Mouse (Mus musculus) gastrocnemius, postnatal 4 days (tissue): Measurements from ENCODE around the gene Sox4. TPM values are rescaled to one million over a fixed set of nuclear protein-coding genes. Genes with fewer than 3 reads are reported as not detected.

Experiments used
- DNase-seq, 2 experiments: peaks; one replicate each; pipeline ENCODE4 v3.0.0; 2021 to 2022; ENCODE audit warnings: low spot score in 2 of 2, mixed read lengths in 2 of 2
- total RNA-seq, 2 experiments: library from RNA; stranded (reverse); gene quantifications; 2 replicates each; pipeline ENCODE4 v1.2.3; 2021

Sox4 gene
- total RNA-seq, 2 experiments from 2014 or later = 51.8 to 52.8 TPM

DNA sequence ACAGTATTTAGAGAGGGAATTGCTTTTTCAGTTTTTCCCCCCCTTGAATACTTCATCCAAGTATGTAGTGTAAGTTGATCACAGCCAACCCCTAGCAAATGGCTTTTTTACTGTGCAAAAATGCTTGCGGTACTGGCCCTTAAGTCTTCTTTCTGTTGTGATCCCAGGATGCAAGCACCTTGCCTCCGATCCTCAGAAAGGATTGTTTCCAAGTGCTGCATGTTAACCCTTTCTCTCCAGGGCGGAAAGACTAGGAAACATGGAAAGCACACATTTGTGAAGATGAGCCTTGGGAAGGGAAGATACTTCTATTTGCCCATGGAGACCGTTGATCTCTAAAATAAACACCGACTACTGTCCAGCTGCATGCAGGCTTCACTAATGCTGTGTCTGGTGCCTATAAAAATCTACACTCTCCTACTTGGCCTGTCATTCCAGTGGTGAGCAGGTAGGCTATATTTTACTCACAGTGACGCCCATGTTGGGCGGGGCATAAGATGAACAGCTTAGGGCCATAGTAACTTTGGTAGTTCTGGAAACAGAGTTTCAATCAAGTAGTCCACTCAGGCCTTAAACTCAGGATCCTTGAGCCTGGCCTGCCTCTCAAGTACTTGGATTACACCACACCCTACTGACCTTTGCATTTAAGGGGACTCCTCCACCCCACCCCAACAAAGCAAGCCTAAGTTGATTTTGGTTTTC is 5.6 kb downstream of the Sox4 start:
- DNase-seq = no peak

DNA sequence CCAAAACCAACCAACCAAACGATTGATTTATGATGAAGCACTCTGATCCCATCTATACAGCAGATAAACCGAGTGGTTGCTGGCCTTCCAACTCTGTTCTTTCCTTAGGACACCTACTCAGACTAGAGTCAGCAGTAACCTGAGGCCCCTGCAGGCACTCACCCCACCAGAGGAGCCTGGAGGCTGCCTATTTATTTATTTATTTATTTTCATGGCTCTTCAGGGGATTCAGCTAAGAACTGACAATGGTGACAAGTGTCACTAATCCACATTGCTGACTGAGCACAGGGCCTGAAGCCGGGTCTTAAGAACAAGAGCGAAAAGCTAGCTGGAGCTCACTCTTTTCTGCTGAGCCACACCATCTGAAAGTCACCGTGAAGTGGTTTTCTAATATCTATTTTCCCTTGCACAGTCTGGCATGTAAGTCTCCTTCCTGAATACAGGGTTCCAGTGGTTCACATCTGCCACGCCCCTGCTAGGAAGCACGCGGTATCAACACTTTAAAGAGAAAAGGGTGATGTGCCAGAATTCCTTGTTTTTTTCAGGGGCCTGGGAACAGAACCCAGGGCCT is 6.9 kb downstream of the Sox4 start:
- DNase-seq = no peak

DNA sequence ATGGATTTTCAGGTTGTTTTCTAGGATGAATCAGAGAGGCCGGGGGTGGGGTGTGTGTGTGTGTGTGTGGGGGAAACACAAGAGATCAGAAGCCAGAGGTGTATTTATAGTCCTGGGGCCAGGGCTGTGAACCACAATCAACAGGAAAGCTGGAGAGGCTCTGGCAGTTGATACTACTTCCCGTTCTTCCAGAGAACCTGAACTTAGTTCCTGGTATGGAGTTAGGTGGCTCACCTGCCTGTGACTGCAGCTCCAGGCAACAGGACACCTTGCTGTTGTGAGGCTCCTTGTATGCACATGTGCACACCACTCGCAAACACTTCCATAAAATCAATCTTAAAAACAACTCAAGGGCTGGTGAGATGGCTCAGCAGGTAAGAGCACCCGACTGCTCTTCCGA is 7.8 kb downstream of the Sox4 start:
- DNase-seq = no peak

DNA sequence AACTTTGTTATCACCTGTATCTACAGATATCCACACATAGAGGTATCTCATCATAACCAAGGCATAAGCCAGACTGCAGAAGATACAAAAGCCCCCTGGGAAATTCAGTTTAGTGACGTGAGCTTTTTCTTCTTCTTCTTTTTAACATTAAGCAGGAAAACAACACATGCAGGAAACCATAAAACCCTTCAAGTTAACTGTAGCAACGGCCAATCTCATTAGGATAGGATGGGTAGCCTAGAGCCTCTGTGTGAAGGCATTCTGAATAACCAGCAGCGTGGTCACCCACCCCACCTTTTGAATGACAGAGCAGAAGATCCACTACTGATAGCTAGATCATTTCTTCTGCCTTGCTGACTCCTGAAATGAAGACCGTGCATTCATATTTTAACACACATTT is 10.6 kb downstream of the Sox4 start:
- DNase-seq = no peak

DNA sequence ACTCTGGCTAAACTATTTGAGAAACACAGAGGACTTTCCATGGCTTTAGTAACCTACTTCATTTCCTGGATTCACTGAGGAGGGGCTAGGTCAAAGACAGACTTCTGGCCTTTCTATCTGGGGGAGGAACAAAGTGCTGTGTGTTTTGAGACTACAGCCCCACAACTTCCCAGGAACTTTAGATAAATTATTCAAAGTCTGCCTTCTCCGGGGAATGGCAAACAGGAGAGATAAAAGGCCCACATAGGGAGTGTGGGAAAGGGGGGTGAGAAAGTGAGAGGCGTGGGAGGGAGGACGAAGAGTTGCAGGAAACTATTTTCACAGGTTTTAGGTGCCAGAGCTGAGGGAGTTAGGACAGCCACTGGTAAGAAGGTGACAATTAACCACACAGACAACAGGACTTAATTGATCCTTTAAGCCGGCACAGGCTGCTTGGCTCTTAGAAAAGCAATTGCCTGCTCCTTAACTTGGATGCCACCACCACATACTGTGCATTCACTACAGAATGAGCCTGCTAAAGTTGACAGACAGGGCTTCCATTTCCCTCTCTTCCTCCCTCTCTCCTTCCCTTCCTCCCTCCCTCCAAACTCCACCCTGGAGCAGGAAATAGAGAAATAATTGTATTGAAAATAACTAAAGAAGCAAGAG is 11.4 kb downstream of the Sox4 start:
- DNase-seq = no peak

DNA sequence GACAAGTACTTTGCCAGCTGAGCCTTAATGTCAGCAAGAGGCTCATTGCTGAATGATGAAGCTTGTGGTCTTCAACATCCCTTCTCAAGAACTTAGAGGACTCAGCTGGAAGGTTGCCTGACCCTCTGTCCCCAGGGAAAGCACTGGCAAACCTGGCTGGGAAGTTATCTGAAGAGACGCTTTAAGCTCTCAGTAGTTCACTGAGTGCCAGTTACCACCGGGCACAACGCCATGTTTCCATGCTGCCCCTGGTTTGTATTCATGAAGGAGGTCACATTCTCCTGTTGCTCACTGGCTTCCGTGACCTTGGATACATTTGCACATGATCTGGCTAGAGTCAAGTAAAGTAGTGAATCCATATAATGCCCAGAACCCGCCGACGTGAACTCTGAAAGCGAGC is 20.1 kb downstream of the Sox4 start:
- peak in 1 of 2 experiments; percentile 51 for DNase-seq

DNA sequence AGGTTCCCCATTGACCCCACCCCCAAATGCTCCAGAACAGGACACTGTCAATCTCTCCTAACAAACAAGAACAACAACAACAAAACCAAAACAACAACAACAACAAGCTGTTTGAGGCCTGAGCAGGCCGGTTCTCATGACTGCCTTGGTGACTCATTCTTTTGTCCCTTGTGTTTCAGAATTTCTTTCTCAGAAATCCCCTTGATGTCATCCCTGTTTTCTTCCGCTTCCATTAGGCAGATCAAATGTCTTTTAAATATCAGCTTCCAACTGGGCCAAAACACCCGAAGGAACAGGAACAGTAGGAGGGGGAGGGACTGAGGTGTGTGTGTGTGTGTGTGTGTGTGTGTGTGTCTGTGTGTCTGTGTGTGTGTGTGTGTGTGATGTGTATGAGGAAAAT is 21.7 kb downstream of the Sox4 start:
- DNase-seq = no peak

DNA sequence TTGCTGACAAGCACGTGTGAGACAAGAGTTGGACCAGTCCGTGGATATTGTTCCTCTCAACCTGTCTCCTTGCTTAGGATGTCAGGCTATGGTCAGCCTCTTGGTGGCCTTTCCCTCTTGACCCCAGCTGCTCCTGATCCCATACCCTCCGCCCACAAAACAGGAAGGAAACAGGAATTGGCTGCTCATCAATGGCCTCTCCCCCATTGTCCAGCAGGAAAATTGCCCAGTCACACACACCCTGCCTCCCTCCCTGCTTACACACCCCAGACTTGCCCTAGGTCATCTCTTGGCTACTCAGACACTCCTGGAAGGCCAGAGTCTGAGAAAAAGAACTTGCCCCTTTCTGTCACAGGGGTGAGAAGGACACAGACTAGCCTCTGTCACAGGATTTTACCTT is 22.2 kb downstream of the Sox4 start:
- DNase-seq = no peak

DNA sequence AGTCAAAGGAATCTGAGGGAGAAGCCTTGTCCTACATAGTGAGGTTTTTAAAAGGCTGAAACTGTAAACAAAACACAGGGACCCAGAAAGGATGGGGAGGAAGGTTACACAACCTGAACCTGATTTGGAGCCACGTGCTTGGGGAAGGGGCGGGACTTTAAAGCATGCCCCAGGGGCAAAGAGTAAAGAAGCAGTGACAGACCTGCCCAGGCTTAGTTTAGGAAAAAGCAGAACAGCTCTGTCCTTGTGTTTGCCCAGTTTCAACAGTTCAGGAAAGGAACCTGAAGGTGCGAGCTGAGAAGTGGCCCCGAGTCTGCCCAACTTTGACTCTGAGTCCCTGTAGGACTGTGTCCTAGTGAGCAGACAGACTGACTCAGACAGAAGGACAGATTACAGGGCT is 23.1 kb downstream of the Sox4 start:
- DNase-seq = no peak

DNA sequence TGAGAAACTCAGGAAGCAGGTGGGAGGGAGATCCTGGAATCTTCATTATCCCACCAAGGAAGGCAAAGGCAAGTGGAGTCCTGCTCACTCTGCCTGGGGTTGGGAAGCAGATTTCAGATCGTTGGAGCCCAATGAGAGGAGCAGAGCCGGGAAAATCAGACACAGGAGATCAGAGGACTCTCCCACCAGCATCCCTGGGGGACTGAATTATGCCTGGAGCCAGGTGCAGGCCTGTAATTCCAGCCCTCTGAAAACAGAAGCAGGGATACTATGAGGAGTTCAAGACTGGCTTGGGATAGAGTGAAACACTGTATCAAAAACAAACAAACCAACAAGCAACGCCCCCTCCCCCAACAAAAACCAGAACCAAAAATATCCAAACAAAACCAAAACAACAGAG is 23.6 kb downstream of the Sox4 start:
- no peak for DNase-seq

DNA sequence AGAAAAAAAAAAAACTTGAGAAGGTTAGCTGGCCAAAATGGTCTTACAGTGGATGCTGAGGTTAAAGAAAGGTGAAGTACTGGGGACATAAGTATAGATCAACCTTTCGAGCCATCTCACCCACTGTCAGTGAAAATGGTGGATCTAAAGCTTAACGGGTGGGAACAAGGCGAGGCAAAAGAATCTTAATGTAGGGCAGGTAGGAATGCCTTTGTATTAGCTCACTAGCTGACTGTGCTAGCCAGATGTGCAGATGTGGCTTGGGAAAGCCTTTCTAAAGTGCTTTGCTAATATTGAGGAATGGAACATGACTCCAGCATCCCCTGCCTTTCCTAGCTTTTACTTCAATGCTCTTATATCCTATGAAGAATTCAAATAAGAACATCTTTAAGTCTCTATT is 30.4 kb downstream of the Sox4 start:
- no peak for DNase-seq

DNA sequence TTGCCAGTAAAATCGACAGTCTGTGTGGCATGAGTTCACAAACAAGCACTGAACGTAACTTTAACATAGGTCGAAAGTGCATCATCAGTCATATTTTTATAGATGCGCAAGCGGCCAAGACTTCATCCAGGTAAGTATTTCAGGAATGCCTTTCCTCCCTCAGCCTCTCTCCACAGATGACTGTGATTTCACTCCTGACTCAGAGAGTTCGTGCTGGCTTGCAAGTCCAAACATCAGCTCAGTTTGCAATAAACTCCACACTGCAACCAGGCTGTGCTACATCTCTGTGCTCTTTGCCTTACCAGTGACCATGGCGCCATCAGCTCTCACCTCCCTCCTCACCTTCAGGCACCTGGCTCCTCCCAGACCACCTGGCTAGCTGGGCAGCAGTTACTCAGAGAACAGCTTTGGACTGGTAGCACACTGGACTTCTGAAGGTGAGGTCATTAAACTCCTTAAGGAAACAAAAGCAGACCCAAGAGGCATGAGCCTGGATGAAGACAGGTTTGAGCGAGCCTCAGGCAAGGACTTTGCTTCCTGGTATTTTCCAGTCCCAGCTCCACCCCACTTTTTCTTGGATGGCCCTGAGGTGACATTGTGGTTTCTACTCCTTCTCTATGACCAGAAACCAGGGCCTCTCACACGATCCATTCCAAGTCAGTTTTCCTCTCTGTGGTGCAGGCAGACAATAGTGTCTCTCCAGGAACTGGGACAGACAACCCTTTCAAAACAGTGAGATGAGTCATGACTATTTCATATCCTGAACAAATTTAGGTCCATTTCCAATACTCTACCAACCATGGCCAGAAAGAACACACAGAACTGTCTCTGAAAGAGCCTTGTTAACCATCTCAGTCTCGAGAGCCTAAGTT is 35.9 kb downstream of the Sox4 start:
- DNase-seq = no peak

DNA sequence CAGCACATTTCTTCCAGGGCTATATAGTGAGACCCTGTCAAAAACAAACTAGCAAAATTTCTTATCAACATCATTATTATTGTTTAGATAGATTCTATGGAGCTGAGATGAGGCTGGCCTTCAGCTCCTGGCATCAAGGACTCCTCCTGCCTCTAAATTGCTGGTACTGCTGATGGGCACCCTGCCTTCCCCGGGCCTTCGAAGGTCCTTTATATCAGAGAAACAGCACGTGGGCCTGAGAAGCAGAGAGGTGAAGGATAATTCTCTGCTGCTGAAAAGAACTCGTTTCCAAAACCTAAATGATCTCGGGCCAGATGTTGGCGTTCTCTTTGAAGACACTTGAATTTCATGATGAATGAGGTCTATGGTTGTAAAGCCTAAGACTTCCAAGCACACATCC is 39.9 kb downstream of the Sox4 start:
- no peak for DNase-seq

DNA sequence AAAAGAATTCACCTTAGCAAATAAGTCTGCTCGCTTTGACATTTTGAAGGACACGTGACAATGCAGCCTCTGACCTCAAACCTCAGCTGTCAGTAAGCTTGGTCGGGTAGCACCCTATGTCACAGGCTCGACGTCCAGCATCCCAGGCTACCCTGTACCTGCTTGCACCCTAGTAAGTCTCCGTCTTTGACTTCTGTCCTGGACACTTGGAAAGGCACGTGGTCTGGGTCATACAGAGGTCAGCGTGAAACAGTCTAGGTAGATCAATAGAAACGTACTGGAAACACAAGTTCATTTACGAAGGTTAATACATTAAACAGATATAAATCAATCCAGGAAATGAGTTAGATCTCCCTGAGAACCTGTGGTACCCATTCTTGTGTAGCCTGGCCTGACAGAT is 46.5 kb downstream of the Sox4 start:
- no peak for DNase-seq
